Mouse (Mus musculus): ENCODE data around the gene Gse1. TPM values are rescaled to one million over a fixed set of nuclear protein-coding genes. Genes with fewer than 3 reads are reported as not detected.

Gene Gse1
- total RNA-seq, 1 experiment from 2014 or later = 16.6 TPM

DNA sequence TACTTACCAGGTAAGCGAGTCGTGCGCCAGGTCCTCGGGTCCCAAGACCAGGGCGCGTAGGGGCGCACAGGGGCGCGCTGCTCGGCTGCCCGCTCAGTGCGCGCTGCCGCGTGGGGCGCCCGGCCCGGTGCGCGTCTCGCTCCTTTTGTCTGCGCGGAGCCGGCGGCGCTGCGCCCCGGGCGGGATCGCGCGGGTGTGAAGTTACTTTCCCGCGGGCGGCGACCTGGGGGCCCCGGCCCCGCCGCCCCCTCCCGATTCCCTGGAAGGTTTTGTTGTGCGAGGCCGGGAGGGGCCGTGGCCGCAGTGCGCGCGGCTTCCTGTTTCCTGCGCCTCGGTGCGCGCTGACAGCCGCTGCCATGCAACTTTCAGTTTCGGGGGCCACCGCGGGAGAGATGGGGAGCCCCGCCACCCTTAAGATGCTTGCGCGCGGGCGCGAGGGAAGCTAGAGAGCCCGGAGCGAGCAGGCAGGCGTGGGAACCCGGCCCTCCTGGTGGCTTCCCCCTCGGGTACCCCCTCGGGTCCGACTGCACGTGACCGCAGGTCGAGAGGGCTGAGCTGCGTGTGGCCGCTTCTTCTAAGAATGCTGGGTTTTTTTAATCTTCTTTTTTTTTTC is 261.0 kb downstream of the Gse1 start:
- peak in 1 of 2 experiments; percentile 12; a peak in 1 of 4 replicates for ATAC-seq (replicated peaks in 1 of 2; ENCODE audit: insufficient read depth in 1 of 2, low FRiP score in 2 of 2, low TSS enrichment in 1 of 2, low read depth in 1 of 2, poor library complexity in 2 of 2, severe bottlenecking in 2 of 2)

DNA sequence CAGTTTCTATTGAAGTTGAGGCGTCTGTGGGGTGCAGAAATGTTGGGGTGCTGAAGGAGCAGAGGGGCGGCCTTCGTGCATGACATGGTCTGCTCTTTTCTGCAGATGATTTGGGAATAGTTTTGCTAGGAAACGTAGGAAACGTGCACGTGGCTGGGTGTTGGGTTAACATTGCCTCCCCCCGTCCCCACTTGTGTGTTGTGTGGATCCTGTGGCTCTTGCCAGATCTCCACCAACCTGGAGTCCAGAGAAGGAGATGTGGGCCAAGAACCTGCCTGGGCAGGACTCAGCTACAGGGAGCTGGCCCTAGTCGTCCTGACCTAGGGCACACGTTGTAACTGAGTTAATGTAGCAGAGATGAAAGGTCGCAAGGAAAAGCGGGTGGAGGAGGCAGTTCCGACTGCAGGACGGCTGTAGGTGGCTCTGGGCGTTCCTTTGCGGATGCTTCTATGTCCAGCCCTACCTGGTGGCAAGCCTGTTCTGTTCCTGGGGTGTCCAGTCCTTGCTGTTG is 261.6 kb downstream of the Gse1 start:
- no peak for ATAC-seq (replicated peaks in 1 of 2; ENCODE audit: insufficient read depth in 1 of 2, low FRiP score in 2 of 2, low TSS enrichment in 1 of 2, low read depth in 1 of 2, poor library complexity in 2 of 2, severe bottlenecking in 2 of 2)

- ATAC-seq (replicated peaks in 1 of 2; ENCODE audit: insufficient read depth in 1 of 2, low FRiP score in 2 of 2, low TSS enrichment in 1 of 2, low read depth in 1 of 2, poor library complexity in 2 of 2, severe bottlenecking in 2 of 2) = no peak
These were observed 262.3 kb downstream of the Gse1 start for GRCm38 (mm10) chr8:120490354-120491141.

GRCm38 (mm10) chr8:120491166-120491793 is 263.0 kb downstream of the Gse1 start:
- ATAC-seq (replicated peaks in 1 of 2; ENCODE audit: insufficient read depth in 1 of 2, low FRiP score in 2 of 2, low TSS enrichment in 1 of 2, low read depth in 1 of 2, poor library complexity in 2 of 2, severe bottlenecking in 2 of 2) = no peak

DNA sequence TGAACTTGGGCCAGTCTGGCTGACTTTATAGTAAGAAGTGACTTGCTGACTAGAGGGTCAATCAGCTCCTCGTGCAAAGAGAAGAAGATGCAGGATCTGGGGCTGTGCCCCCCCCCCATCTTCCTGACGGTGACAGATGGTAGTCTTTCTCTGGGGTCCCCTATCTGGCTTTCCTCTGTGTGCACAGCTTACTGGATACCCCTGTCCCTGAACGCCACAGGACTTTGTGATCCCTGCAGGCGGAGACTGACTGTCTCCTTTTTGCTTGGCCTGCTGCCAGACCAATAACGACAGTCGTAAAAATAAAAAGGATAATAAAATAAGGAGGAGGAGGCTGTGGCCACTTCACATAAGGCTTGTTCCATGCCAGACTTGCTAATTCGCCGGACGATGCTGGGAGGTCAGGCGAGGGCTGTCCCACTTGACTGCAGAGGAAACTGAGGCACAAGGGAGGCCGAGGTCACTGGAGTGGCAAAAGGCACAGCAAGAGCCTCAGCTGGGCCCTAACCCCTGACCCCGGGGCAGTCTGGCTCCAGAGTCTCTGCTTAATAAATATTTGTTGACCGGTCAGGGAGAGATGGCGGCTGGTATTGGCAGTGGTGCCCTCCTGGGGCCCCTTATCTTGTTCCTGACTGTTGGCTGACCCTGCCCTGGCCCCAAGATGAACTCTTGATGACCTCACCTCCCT is 264.1 kb downstream of the Gse1 start:
- ATAC-seq (replicated peaks in 1 of 2; ENCODE audit: insufficient read depth in 1 of 2, low FRiP score in 2 of 2, low TSS enrichment in 1 of 2, low read depth in 1 of 2, poor library complexity in 2 of 2, severe bottlenecking in 2 of 2) = no peak

- ATAC-seq (replicated peaks in 1 of 2; ENCODE audit: insufficient read depth in 1 of 2, low FRiP score in 2 of 2, low TSS enrichment in 1 of 2, low read depth in 1 of 2, poor library complexity in 2 of 2, severe bottlenecking in 2 of 2) = no peak
These were observed 264.6 kb downstream of the Gse1 start for GRCm38 (mm10) chr8:120492881-120493220.

GRCm38 (mm10) chr8:120493508-120494464 is 265.5 kb downstream of the Gse1 start:
- no peak for ATAC-seq (replicated peaks in 1 of 2; ENCODE audit: insufficient read depth in 1 of 2, low FRiP score in 2 of 2, low TSS enrichment in 1 of 2, low read depth in 1 of 2, poor library complexity in 2 of 2, severe bottlenecking in 2 of 2)

GRCm38 (mm10) chr8:120494903-120495302 is 266.6 kb downstream of the Gse1 start:
- ATAC-seq (replicated peaks in 1 of 2; ENCODE audit: insufficient read depth in 1 of 2, low FRiP score in 2 of 2, low TSS enrichment in 1 of 2, low read depth in 1 of 2, poor library complexity in 2 of 2, severe bottlenecking in 2 of 2) = no peak

GRCm38 (mm10) chr8:120495461-120495860 is 267.2 kb downstream of the Gse1 start:
- no peak for ATAC-seq (replicated peaks in 1 of 2; ENCODE audit: insufficient read depth in 1 of 2, low FRiP score in 2 of 2, low TSS enrichment in 1 of 2, low read depth in 1 of 2, poor library complexity in 2 of 2, severe bottlenecking in 2 of 2)

- no peak for ATAC-seq (replicated peaks in 1 of 2; ENCODE audit: insufficient read depth in 1 of 2, low FRiP score in 2 of 2, low TSS enrichment in 1 of 2, low read depth in 1 of 2, poor library complexity in 2 of 2, severe bottlenecking in 2 of 2)
These were observed 268.2 kb downstream of the Gse1 start for GRCm38 (mm10) chr8:120496478-120496877.

- no peak for ATAC-seq (replicated peaks in 1 of 2; ENCODE audit: insufficient read depth in 1 of 2, low FRiP score in 2 of 2, low TSS enrichment in 1 of 2, low read depth in 1 of 2, poor library complexity in 2 of 2, severe bottlenecking in 2 of 2)
These were observed 269.3 kb downstream of the Gse1 start for GRCm38 (mm10) chr8:120497503-120497946.

DNA sequence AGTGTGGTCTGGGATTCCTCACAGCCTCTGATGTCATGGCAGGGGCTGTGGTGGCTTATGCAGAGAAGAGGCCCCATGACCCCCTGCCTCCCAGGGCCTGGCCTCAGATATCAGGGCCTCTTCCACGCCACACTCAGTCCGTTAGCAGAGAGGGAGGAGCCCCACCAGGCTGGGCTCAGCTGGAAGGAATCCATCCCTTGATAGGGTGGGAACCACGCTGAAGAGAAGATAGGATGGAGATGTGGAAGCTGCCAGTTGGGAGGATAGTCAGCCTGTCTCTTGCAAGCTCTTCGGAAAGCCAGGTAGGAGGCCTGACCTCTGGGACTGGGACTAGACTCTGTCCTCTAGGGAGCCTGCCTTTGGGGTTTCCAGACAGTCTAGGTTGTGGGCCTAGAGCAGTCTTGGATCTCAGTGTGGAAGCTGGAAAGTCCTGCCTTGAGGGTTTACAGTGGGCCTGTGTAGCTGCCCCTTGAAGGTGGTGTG is 270.1 kb downstream of the Gse1 start:
- peak in 1 of 2 experiments; percentile 18; a peak in 1 of 4 replicates for ATAC-seq (replicated peaks in 1 of 2; ENCODE audit: insufficient read depth in 1 of 2, low FRiP score in 2 of 2, low TSS enrichment in 1 of 2, low read depth in 1 of 2, poor library complexity in 2 of 2, severe bottlenecking in 2 of 2)

- ATAC-seq (replicated peaks in 1 of 2; ENCODE audit: insufficient read depth in 1 of 2, low FRiP score in 2 of 2, low TSS enrichment in 1 of 2, low read depth in 1 of 2, poor library complexity in 2 of 2, severe bottlenecking in 2 of 2) = no peak
These were observed 270.8 kb downstream of the Gse1 start for GRCm38 (mm10) chr8:120498926-120499605.

GRCm38 (mm10) chr8:120500701-120501261 is 272.5 kb downstream of the Gse1 start:
- ATAC-seq (replicated peaks in 1 of 2; ENCODE audit: insufficient read depth in 1 of 2, low FRiP score in 2 of 2, low TSS enrichment in 1 of 2, low read depth in 1 of 2, poor library complexity in 2 of 2, severe bottlenecking in 2 of 2) = no peak

DNA sequence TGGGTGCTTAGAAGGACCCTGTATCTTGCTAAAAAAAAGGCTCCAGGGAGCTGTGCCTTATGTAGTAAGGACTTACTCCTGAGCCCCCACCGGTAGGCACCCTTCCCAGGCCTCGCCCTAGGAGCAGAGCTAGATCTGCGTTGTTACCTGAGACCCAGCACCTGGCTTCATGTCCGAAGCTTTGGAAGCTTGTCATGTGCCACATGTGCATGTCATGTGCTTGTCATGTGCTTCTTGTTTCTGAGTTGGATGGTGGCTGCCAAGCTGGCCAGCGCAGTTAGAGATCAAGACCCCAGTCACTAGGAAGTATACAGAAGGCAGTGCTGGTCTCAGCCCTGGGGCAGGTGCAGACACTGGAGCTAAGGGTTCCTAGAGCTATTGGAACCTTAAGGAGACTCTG is 273.2 kb downstream of the Gse1 start:
- ATAC-seq (replicated peaks in 1 of 2; ENCODE audit: insufficient read depth in 1 of 2, low FRiP score in 2 of 2, low TSS enrichment in 1 of 2, low read depth in 1 of 2, poor library complexity in 2 of 2, severe bottlenecking in 2 of 2) = no peak

DNA sequence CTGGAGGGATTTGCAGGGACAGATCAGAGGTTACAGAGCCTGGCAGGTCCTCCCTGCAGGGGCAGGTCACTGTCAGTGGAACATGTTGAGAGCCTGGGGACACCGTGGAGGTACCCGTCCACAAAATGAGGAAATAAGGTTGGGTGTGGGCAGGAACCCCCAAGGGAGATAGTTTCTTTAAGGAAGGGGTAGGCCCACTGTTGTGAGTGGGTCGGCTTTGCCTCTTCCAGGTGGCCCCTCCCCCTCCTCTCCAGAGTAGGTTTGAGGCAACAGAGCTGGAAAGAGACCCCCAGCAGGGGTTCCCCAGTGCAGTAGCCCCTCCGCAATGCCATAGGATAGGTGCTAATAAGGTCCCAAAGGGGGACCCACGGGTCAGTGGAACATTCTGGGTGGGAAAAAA is 274.2 kb downstream of the Gse1 start:
- ATAC-seq (replicated peaks in 1 of 2; ENCODE audit: insufficient read depth in 1 of 2, low FRiP score in 2 of 2, low TSS enrichment in 1 of 2, low read depth in 1 of 2, poor library complexity in 2 of 2, severe bottlenecking in 2 of 2) = 0 out of 4 replicates have a peak, but pooled peaks have one; percentile 12 to 24

Data from hematopoietic stem cell, adult 5-6 weeks (primary cell).